Mouse (Mus musculus) limb, embryonic 12.5 days (tissue): ENCODE data around the gene Tmem190. TPM values are rescaled to one million over a fixed set of nuclear protein-coding genes. Genes with fewer than 3 reads are reported as not detected.

Experiments
- ATAC-seq: fragments of 200-750 bp; cut with Nextera tagmentation; 2 replicates; pipeline ENCODE4 v1.8.0; 2017; ENCODE audit warnings: low read depth, moderate TSS enrichment; ENCODE audit not compliant: insufficient number of reproducible peaks, insufficient read depth, low FRiP score, low TSS enrichment
- H3K27ac ChIP-seq: fragments of 300-500 bp; sonication (generic); 2 replicates; pipeline ENCODE4 v1.5.1; 2016; ENCODE audit warnings: mild to moderate bottlenecking, moderate library complexity
- H3K27me3 ChIP-seq: fragments of 300-500 bp; sonication (generic); 2 replicates; pipeline ENCODE4 v1.6.1; 2016; ENCODE audit warnings: mild to moderate bottlenecking, moderate library complexity
- H3K36me3 ChIP-seq: fragments of 300-500 bp; sonication (generic); 2 replicates; pipeline ENCODE4 v1.6.1; 2016; ENCODE audit warnings: mild to moderate bottlenecking, moderate library complexity
- H3K4me1 ChIP-seq: fragments of 300-500 bp; sonication (generic); replicated peaks from 2 replicates; pipeline ENCODE4 v1.6.1; 2016
- H3K4me2 ChIP-seq: fragments of 300-500 bp; sonication (generic); 2 replicates; pipeline ENCODE4 v1.6.1; 2016; ENCODE audit warnings: mild to moderate bottlenecking, moderate library complexity
- H3K4me3 ChIP-seq: fragments of 300-500 bp; sonication (generic); replicated peaks from 2 replicates; pipeline ENCODE4 v1.5.1; 2016; ENCODE audit warnings: mild to moderate bottlenecking
- H3K9ac ChIP-seq: fragments of 300-500 bp; sonication (generic); replicated peaks from 2 replicates; pipeline ENCODE4 v1.6.1; 2016; ENCODE audit warnings: mild to moderate bottlenecking, moderate library complexity
- H3K9me3 ChIP-seq: fragments of 300-500 bp; sonication (generic); 2 replicates; pipeline ENCODE4 v1.6.1; 2016; ENCODE audit warnings: mild to moderate bottlenecking, moderate library complexity
- WGBS: fragments of 180-500 bp; shearing (Covaris S2); methylation state at CpG from one replicate; pipeline ENCODE4 v1.1.7; 2016; 5-methylcytosine and 5-hydroxymethylcytosine counted together
- polyA plus RNA-seq: library from polyadenylated mRNA; unstranded; fragments of >200 nt; fragmentation: Nextera tagmentation; extraction: Ambion mirVana; gene quantifications from 2 replicates; pipeline ENCODE4 v1.2.1, GENCODE M21; 2016

Gene Tmem190
- polyA plus RNA-seq = 0.54 TPM in 1 of 2 replicates, not detected in the other

GRCm38 (mm10) chr7:4782759-4783158 lies at the start of gene Tmem190, which contains the start of gene Il11:
Gene Tmem190, plus strand, starts transcription at chr7:4782937.
Gene Il11, minus strand, starts transcription at chr7:4782859.
- WGBS = 94% methylated on average over 2 of the region's 2 CpGs
- 0 out of 2 replicates have a peak within 1 kb of the TSS, but pooled peaks have one; percentile 4 for H3K9ac ChIP-seq
- peaks cover 45% of the 10 kb centered on the region for H3K27me3 ChIP-seq
- H3K36me3 ChIP-seq = no peaks in the 10 kb centered on the region
- no peaks in the 10 kb centered on the region for H3K9me3 ChIP-seq
- peaks cover 13% of the 10 kb centered on the region for H3K4me1 ChIP-seq
- H3K27ac ChIP-seq = no peak within 1 kb of the TSS
- ATAC-seq = no peak
- H3K4me2 ChIP-seq = no peak within 1 kb of the TSS
- no peak within 1 kb of the TSS for H3K4me3 ChIP-seq

DNA sequence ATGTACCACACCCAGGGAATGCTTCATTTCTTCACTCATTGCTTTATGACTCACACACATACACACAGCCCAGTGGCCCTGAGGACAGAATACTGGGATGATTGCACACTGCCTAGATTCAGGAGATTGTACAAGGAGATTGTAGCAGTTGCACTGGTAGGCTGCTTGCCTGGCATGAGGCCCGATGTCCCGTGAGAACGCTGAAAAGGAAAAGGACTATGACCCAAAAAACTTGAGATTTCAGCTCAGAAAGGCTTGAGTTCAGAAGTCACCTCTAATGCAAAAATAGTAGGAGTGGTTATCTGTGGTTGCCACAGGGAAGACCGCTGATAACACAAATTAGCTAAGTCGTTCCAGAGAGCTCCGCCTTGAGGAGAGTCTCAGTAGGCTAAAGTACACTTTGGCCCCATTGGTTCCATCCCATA lies 49.8 kb upstream of the Tmem190 start:
- no peak overlapping the region for H3K4me3 ChIP-seq
- no peaks in the 10 kb centered on the region for H3K4me1 ChIP-seq
- WGBS = 65% methylated on average over 6 of the region's 6 CpGs
- no peak overlapping the region for H3K4me2 ChIP-seq
- H3K36me3 ChIP-seq = no peaks in the 10 kb centered on the region
- H3K9ac ChIP-seq = no peak overlapping the region
- ATAC-seq = no peak
- H3K27ac ChIP-seq = no peak overlapping the region
- H3K9me3 ChIP-seq = peaks cover 3% of the 10 kb centered on the region; the same call in 1 of the 2 replicates
- H3K27me3 ChIP-seq = no peaks in the 10 kb centered on the region

DNA sequence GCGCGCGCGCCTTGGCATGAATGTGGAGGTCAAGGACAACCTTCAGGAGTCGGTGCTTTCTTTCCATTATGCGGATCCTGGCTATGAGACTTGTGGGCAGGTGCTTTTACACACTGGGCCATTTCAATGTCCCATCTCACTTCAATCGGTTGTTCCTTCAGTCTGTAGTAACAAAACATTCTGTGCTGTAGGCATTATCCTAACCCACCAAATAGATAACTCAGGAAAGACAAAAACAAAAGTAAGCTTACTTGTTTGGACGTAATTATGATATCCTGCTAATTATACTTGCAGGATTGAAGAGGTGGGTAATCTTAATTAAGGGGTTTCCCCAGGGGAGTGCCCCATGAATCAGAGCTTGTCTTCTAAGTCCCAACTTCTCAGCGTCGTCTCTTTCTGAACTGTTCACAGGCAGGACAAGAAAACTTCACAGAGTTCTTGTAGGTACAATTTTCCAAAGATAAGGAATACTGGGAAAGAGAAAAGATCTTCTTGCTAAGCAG lies 43.6 kb upstream of the Tmem190 start:
- Histone ChIP-seq H3K4me2 (peak overlapping the region; percentile 61), H3K9ac (peak overlapping the region; percentile 40; the same call in 1 of the 2 replicates), H3K27ac (peak overlapping the region; percentile 79), H3K4me3 (peak overlapping the region; percentile 37), H3K4me1 (peaks cover 21% of the 10 kb centered on the region), H3K36me3 (peaks cover 23% of the 10 kb centered on the region), H3K9me3 (no peaks in the 10 kb centered on the region), H3K27me3 (no peaks in the 10 kb centered on the region)
- ATAC-seq = no peak
- 54% methylated on average over 10 of the region's 10 CpGs for WGBS

GRCm38 (mm10) chr7:4739544-4740275 lies 43.0 kb upstream of the Tmem190 start, which contains the start of gene Kmt5c:
Gene Kmt5c, plus strand, starts transcription at chr7:4740115.
- peaks cover 21% of the 10 kb centered on the region for H3K4me1 ChIP-seq
- peak within 1 kb of the TSS; percentile 89 for H3K4me2 ChIP-seq
- peak within 1 kb of the TSS; percentile 91 for H3K27ac ChIP-seq
- peak; percentile 99 for ATAC-seq
- WGBS = under 1% methylated on average over 35 of the region's 44 CpGs
- H3K4me3 ChIP-seq = peak within 1 kb of the TSS; percentile 72
- peaks cover 30% of the 10 kb centered on the region for H3K36me3 ChIP-seq
- no peaks in the 10 kb centered on the region for H3K27me3 ChIP-seq
- no peaks in the 10 kb centered on the region for H3K9me3 ChIP-seq
- H3K9ac ChIP-seq = peak within 1 kb of the TSS; percentile 87

DNA sequence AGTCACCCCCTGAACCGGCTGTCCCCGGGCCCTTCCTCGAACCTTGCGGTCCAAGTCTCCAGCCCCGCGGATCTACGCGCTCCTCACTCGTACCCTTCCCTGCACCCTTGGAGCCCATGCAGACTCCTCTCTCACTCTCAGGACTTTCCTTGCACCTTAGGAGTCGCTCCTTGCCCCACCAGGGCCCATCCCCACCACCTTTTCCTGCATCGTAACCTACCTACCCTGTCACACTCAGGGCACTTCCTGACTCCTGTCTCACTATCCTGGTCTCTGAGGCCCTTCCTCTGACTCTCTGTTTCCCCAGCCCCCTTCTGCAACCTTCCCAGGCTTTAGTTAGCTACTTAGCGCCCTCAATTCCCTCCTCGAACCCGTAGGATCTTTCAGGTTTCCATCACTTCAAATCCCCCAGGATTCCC lies 42.4 kb upstream of the Tmem190 start:
- under 1% methylated on average over 14 of the region's 14 CpGs for WGBS
- Histone ChIP-seq H3K27me3 (no peaks in the 10 kb centered on the region), H3K4me3 (peak overlapping the region; percentile 72), H3K4me1 (peaks cover 21% of the 10 kb centered on the region), H3K36me3 (peaks cover 33% of the 10 kb centered on the region), H3K4me2 (peak overlapping the region; percentile 89), H3K27ac (peak overlapping the region; percentile 91), H3K9ac (peak overlapping the region; percentile 87), H3K9me3 (no peaks in the 10 kb centered on the region)
- no peak; the same call in 1 of the 2 replicates for ATAC-seq

DNA sequence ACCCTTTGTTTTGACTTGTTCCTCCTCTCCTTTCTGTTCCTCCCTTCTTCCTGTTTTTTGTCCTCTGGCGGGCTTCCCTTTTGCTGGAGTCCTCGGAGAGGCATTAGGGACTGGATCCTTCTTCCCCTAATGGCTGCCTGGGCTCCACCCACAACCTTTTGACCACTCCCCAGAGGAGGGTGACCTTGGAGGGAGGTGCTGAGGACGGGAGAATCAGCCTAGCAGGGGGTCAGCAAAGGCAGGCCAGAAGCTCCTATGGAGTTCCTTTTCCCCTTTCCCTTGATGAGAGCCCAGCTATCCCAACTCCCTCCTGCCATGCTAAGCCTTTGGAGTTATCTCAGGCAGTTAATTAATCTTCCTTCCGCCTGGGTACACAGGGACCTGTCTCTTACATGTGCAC lies 41.6 kb upstream of the Tmem190 start:
- 7% methylated on average over 4 of the region's 4 CpGs for WGBS
- Histone ChIP-seq H3K4me2 (peak overlapping the region; percentile 89), H3K4me1 (peaks cover 21% of the 10 kb centered on the region), H3K27ac (peak overlapping the region; percentile 91), H3K9me3 (no peaks in the 10 kb centered on the region), H3K9ac (peak overlapping the region; percentile 87), H3K36me3 (peaks cover 41% of the 10 kb centered on the region), H3K27me3 (no peaks in the 10 kb centered on the region), H3K4me3 (peak overlapping the region; percentile 72)
- no peak for ATAC-seq

GRCm38 (mm10) chr7:4741672-4742481 lies 40.9 kb upstream of the Tmem190 start:
- no peaks in the 10 kb centered on the region for H3K9me3 ChIP-seq
- H3K9ac ChIP-seq = peak overlapping the region; percentile 87
- no peaks in the 10 kb centered on the region for H3K27me3 ChIP-seq
- 86% methylated on average over 21 of the region's 21 CpGs for WGBS
- H3K27ac ChIP-seq = 0 out of 2 replicates have a peak overlapping the region, but pooled peaks have one; percentile 91
- no peak for ATAC-seq
- peaks cover 21% of the 10 kb centered on the region for H3K4me1 ChIP-seq
- peak overlapping the region; percentile 89 for H3K4me2 ChIP-seq
- peak overlapping the region; percentile 72 for H3K4me3 ChIP-seq
- peaks cover 48% of the 10 kb centered on the region for H3K36me3 ChIP-seq

DNA sequence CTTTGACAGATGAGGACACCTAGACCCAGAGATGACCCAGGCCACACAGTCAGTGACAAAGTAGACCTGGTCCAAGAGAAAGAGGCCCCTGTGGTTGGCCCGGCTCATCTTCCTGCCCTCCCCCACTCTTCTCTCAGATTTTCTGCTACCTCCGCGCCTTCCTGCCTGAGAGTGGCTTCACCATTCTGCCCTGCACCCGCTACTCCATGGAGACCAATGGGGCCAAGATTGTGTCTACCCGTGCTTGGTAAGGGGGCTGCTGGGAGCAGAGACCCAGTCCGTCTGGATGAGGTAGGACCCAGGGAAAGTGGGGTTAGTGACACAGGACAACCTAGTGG lies 40.3 kb upstream of the Tmem190 start:
- Histone ChIP-seq H3K9me3 (no peaks in the 10 kb centered on the region), H3K4me1 (peaks cover 21% of the 10 kb centered on the region), H3K27me3 (no peaks in the 10 kb centered on the region), H3K4me3 (no peak overlapping the region), H3K27ac (no peak overlapping the region), H3K36me3 (peaks cover 51% of the 10 kb centered on the region), H3K4me2 (no peak overlapping the region), H3K9ac (peak overlapping the region; percentile 32; the same call in 1 of the 2 replicates)
- no peak for ATAC-seq
- 90% methylated on average over 6 of the region's 6 CpGs for WGBS

DNA sequence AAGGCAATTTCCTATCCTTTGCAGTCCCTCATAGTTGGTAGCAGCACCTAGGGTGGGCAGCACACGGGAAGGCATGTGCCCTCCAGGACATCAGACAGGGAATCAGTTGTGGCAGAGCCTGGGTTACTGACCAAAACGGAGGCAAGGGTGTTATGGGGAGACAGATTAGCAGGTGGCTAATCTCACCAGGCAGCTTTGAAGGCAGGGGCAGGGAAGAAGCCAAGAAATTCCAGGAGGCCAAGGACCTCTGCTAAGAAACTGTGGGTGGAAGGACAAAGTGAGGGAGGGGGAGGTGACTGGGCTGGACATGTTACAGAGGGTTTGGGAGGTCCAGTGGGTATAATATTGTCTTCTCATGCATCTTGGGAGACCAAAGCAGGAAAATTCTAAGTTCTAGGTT lies 39.4 kb upstream of the Tmem190 start:
- Histone ChIP-seq H3K27me3 (no peaks in the 10 kb centered on the region), H3K4me1 (peaks cover 21% of the 10 kb centered on the region), H3K36me3 (peaks cover 51% of the 10 kb centered on the region), H3K4me2 (no peak overlapping the region), H3K27ac (no peak overlapping the region), H3K4me3 (no peak overlapping the region), H3K9me3 (no peaks in the 10 kb centered on the region), H3K9ac (no peak overlapping the region)
- ATAC-seq = no peak
- WGBS = 61% methylated on average over 2 of the region's 2 CpGs

GRCm38 (mm10) chr7:4744886-4745285 lies 37.9 kb upstream of the Tmem190 start:
- Histone ChIP-seq H3K9me3 (no peaks in the 10 kb centered on the region), H3K4me1 (peaks cover 16% of the 10 kb centered on the region), H3K36me3 (peaks cover 55% of the 10 kb centered on the region), H3K4me3 (no peak overlapping the region), H3K27me3 (no peaks in the 10 kb centered on the region), H3K4me2 (no peak overlapping the region), H3K27ac (no peak overlapping the region), H3K9ac (no peak overlapping the region)
- ATAC-seq = no peak
- WGBS = 98% methylated on average over 6 of the region's 6 CpGs
